Comparison of ENCODE assay signal across 30 mouse cellular contexts in the genomic region with DNA sequence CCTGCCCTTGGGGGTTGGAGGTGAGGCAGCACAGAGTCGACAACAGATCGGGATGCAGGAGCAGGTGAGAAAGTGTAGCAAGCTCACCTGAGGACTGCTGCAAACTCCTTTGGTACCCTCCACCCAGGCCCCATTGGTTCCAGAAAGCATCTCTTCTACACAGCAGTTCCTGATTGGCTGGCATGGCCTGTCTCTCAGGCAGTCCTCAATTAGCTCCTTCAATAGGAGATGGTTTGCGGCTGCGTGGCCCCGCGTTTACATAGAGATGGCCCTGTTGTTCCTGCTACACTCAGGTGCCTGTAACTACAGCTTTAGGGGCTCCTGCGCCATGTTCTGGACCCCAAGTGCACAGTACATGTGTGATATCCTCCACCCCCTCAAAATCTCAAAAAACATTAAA. TPM values are rescaled to one million over a fixed set of nuclear protein-coding genes. Genes with fewer than 3 reads are reported as not detected.
DNase-seq lines count a peak whose midpoint lies in the region; ATAC-seq lines count a peak whose summit lies in the region.
"Had no signal": no experiment of that assay in that cellular context is flagged by ENCODE, and none has a peak within 500 bp of the region (broad histone marks: within the 10 kb centered on the region; RNA-seq: fewer than 3 reads in every experiment).

No protein-coding gene starts in this region.

- H3K9ac ChIP-seq in forebrain, embryonic 13.5 days = no peak overlapping the region
- H3K9ac ChIP-seq in forebrain, embryonic 12.5 days = no peak overlapping the region
- H3K9ac ChIP-seq: embryonic facial prominence, embryonic 12.5 days; embryonic facial prominence, embryonic 15.5 days; heart, embryonic 13.5 days; hindbrain, embryonic 14.5 days had no signal

- no peaks in the 10 kb centered on the region for H3K27me3 ChIP-seq in forebrain, embryonic 13.5 days
- no peaks in the 10 kb centered on the region for H3K27me3 ChIP-seq in forebrain, embryonic 12.5 days
- H3K27me3 ChIP-seq: embryonic facial prominence, embryonic 12.5 days; embryonic facial prominence, embryonic 15.5 days; heart, embryonic 13.5 days; Patski had no signal

- peaks cover 21% of the 10 kb centered on the region for H3K4me1 ChIP-seq in forebrain, embryonic 13.5 days
- peaks cover 24% of the 10 kb centered on the region for H3K4me1 ChIP-seq in forebrain, embryonic 12.5 days

- H3K36me3 ChIP-seq in forebrain, embryonic 13.5 days (ENCODE audit: poor library complexity, severe bottlenecking) = no peaks in the 10 kb centered on the region
- H3K36me3 ChIP-seq in forebrain, embryonic 12.5 days (replicated peaks) = no peaks in the 10 kb centered on the region
- H3K36me3 ChIP-seq: embryonic facial prominence, embryonic 12.5 days; embryonic facial prominence, embryonic 15.5 days; G1E; heart, embryonic 10.5 days; heart, embryonic 13.5 days had no signal

- WGBS in forebrain, embryonic 13.5 days = 43% methylated on average over 7 of the region's 7 CpGs
- 48% methylated on average over 7 of the region's 7 CpGs for whole genome bisulfite sequencing in forebrain, embryonic 12.5 days

- no peak overlapping the region for H3K4me2 ChIP-seq in forebrain, embryonic 13.5 days
- no peak overlapping the region for H3K4me2 ChIP-seq in forebrain, embryonic 12.5 days
- H3K4me2 ChIP-seq: embryonic facial prominence, embryonic 12.5 days; embryonic facial prominence, embryonic 15.5 days; heart, embryonic 13.5 days; hindbrain, embryonic 14.5 days had no signal

- ATAC-seq in forebrain, embryonic 13.5 days = peak; percentile 17; the same call in 1 of the 2 replicates
- no peak for ATAC-seq in forebrain, embryonic 12.5 days (ENCODE audit: low FRiP score)
- ATAC-seq: forebrain, embryonic 16.5 days; hindbrain, postnatal 0 days; inflammation-experienced regulatory T-cells, adult 6 months; intestine, embryonic 16.5 days; Patski had no signal

- H3K9me3 ChIP-seq in forebrain, embryonic 13.5 days (replicated peaks) = no peaks in the 10 kb centered on the region
- H3K9me3 ChIP-seq in forebrain, embryonic 12.5 days = no peaks in the 10 kb centered on the region
- H3K9me3 ChIP-seq: embryonic facial prominence, embryonic 12.5 days; embryonic facial prominence, embryonic 15.5 days; heart, embryonic 10.5 days; heart, embryonic 13.5 days had no signal

- H3K4me3 ChIP-seq in forebrain, embryonic 13.5 days = no peak overlapping the region
- no peak overlapping the region for H3K4me3 ChIP-seq in forebrain, embryonic 12.5 days (replicated peaks)
- H3K4me3 ChIP-seq: embryonic facial prominence, embryonic 12.5 days; embryonic facial prominence, embryonic 15.5 days; heart, adult 2 months; heart, embryonic 10.5 days; heart, embryonic 13.5 days had no signal

- no peak overlapping the region for H3K27ac ChIP-seq in forebrain, embryonic 13.5 days
- no peak overlapping the region for H3K27ac ChIP-seq in forebrain, embryonic 12.5 days
- H3K27ac ChIP-seq: embryonic facial prominence, embryonic 12.5 days; embryonic facial prominence, embryonic 15.5 days; heart, adult 2 months; heart, embryonic 10.5 days; heart, embryonic 13.5 days; hindbrain, embryonic 14.5 days; hindbrain, postnatal 0 days had no signal

- DNase-seq in ES-CJ7 (ENCODE audit: low read depth, low spot score) (peak; percentile 76), WW6 (ENCODE audit: low read depth, low spot score) (peak; percentile 67)
- no peak for DNase-seq in urinary bladder, postnatal 4 days (ENCODE audit: low spot score in 2 of 2)
- DNase-seq in neural tube, embryonic 10.5 days (ENCODE audit: extremely low spot score, low spot score) = no peak
- DNase-seq: adrenal gland, postnatal 10 days; cerebellum, adult 11 months; cerebellum, adult 2 months; cerebellum, adult 9-11 months; cerebellum, postnatal 25 days; gastrocnemius, postnatal 10 days; gastrocnemius, postnatal 36 days; heart, adult 2 months; heart, postnatal 14 days; heart, postnatal 4 days had no signal

RNA-seq across cellular contexts. Expression of gene Gm11077, which starts 48.4 kb away (rescaled TPM):
- polyA plus RNA-seq in forebrain, embryonic 13.5 days (2015; fragmentation: Nextera tagmentation; extraction: Ambion mirVana) = not detected in 2 replicates
- not detected in 2 replicates for polyA plus RNA-seq in forebrain, embryonic 12.5 days (2016; fragmentation: Nextera tagmentation; extraction: Ambion mirVana)
- polyA plus RNA-seq: cerebellum, adult 2 months; embryonic facial prominence, embryonic 12.5 days; embryonic facial prominence, embryonic 15.5 days; forebrain, embryonic 11.5 days; forebrain, embryonic 16.5 days; G1E; heart, adult 2 months; heart, embryonic 10.5 days; heart, embryonic 13.5 days; heart, embryonic 16.5 days; hindbrain, embryonic 11.5 days; hindbrain, embryonic 14.5 days; hindbrain, postnatal 0 days; inflammation-experienced regulatory T-cells, adult 6 months; intestine, embryonic 16.5 days; Patski had no signal

RNA-seq across cellular contexts. Expression of gene Aebp2, which starts 58.2 kb away (rescaled TPM):
- polyA plus RNA-seq in forebrain, embryonic 13.5 days (2015; fragmentation: Nextera tagmentation; extraction: Ambion mirVana) = 8.8 and 10.2 TPM in 2 replicates
- polyA plus RNA-seq in forebrain, embryonic 12.5 days (2016; fragmentation: Nextera tagmentation; extraction: Ambion mirVana) = 14.4 and 15.6 TPM in 2 replicates

Comparison
In these comparisons a context has a peak if more than half of its experiments do, and no peak if none do; other contexts are left out.
1. DNase-seq: peak in ES-CJ7 (single experiment) and WW6 (single experiment); none in urinary bladder, postnatal 4 days (0 of 2) and neural tube, embryonic 10.5 days (single experiment).